Mouse (Mus musculus) hindbrain, embryonic 12.5 days (tissue): ENCODE results near the gene Hnrnpul1. TPM values are rescaled to one million over a fixed set of nuclear protein-coding genes. Genes with fewer than 3 reads are reported as not detected.
A peak's percentile ranks its signal among the peaks of the same experiment; 100 is the strongest.

Experiments
- ATAC-seq: fragments of 200-750 bp; cut with Nextera tagmentation; 2 replicates; pipeline ENCODE4 v1.8.0; 2017; ENCODE audit warnings: moderate TSS enrichment; ENCODE audit not compliant: low FRiP score
- H3K27ac ChIP-seq: fragments of 300-500 bp; sonication (generic); 2 replicates; pipeline ENCODE4 v1.5.1; 2016; ENCODE audit warnings: mild to moderate bottlenecking
- H3K27me3 ChIP-seq: fragments of 300-500 bp; sonication (generic); 2 replicates; pipeline ENCODE4 v1.6.1; 2016; ENCODE audit warnings: mild to moderate bottlenecking
- H3K36me3 ChIP-seq: fragments of 300-500 bp; sonication (generic); 2 replicates; pipeline ENCODE4 v1.6.1; 2016; ENCODE audit warnings: mild to moderate bottlenecking
- H3K4me1 ChIP-seq: fragments of 300-500 bp; sonication (generic); 2 replicates; pipeline ENCODE4 v1.6.1; 2016
- H3K4me2 ChIP-seq: fragments of 300-500 bp; sonication (generic); replicated peaks from 2 replicates; pipeline ENCODE4 v1.6.1; 2016; ENCODE audit warnings: mild to moderate bottlenecking
- H3K4me3 ChIP-seq: fragments of 300-500 bp; sonication (generic); 2 replicates; pipeline ENCODE4 v1.5.1; 2016; ENCODE audit warnings: mild to moderate bottlenecking
- H3K9ac ChIP-seq: fragments of 300-500 bp; sonication (generic); 2 replicates; pipeline ENCODE4 v1.6.1; 2016; ENCODE audit warnings: mild to moderate bottlenecking, moderate library complexity
- H3K9me3 ChIP-seq: fragments of 300-500 bp; sonication (generic); replicated peaks from 2 replicates; pipeline ENCODE4 v1.6.1; 2016; ENCODE audit warnings: mild to moderate bottlenecking
- WGBS: fragments of 180-500 bp; shearing (Covaris S2); methylation state at CpG from one replicate; pipeline ENCODE4 v1.1.7; 2016; 5-methylcytosine and 5-hydroxymethylcytosine counted together
- polyA plus RNA-seq: library from polyadenylated mRNA; unstranded; fragments of >200 nt; fragmentation: Nextera tagmentation; extraction: Ambion mirVana; gene quantifications from 2 replicates; pipeline ENCODE4 v1.2.1, GENCODE M21; 2016

Gene Hnrnpul1
- polyA plus RNA-seq, 1 experiment from 2014 or later, result 68.6 TPM

DNA sequence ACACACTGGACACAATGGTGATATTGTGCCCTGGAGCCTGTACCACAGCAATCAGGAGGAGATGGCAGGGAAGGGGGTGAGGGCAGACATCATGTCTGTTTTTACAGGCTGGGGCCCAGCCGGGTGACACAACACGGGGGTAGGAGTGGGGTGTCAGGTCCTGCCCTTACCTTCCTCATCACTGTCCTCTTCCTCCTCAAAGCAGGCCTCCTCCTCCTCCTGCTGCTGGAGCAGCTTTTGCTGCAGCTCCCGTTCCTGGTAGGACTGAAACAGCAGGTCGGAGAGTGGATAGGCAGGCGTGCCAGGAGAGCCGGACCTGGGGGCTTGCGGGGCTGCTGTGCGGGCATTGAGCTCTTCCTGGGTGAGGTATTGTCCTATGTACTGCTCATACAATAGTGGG, 40.0 kb downstream of the Hnrnpul1 start:
- peaks cover 46% of the 10 kb centered on the region for H3K4me1 ChIP-seq
- no peak overlapping the region for H3K4me3 ChIP-seq
- H3K9ac ChIP-seq, result no peak overlapping the region
- H3K27ac ChIP-seq, result no peak overlapping the region
- H3K36me3 ChIP-seq, result peaks cover 42% of the 10 kb centered on the region
- ATAC-seq, result no peak
- 90% methylated on average over 8 of the region's 8 CpGs for whole genome bisulfite sequencing
- H3K4me2 ChIP-seq, result no peak overlapping the region
- H3K27me3 ChIP-seq, result no peaks in the 10 kb centered on the region
- H3K9me3 ChIP-seq, result no peaks in the 10 kb centered on the region

DNA sequence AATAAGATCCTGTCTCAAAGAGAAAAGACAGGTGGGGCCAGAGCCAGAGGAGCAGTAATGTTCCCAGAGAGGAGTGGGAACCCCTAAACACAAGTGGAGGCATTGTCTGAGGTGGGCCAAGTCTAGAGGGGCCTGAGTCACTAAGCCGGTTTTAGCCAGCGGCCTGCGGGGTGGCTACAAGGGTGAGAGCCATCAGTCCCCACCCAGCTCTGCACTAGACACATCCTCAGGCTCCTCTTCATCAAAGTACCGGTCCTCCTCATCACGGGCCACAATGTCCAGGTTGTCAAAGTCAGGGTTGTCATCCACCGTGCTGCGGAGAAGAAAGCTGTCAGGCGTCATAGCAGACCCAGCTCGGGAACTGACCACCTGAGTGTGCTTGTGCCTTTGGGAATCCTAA, 41.8 kb downstream of the Hnrnpul1 start:
- no peaks in the 10 kb centered on the region for H3K27me3 ChIP-seq
- no peak overlapping the region for H3K4me2 ChIP-seq
- H3K9me3 ChIP-seq, result no peaks in the 10 kb centered on the region
- no peak overlapping the region for H3K27ac ChIP-seq
- no peak overlapping the region for H3K4me3 ChIP-seq
- no peak overlapping the region for H3K9ac ChIP-seq
- ATAC-seq, result no peak
- H3K4me1 ChIP-seq, result peaks cover 38% of the 10 kb centered on the region
- peaks cover 42% of the 10 kb centered on the region for H3K36me3 ChIP-seq
- WGBS, result 93% methylated on average over 9 of the region's 9 CpGs

DNA sequence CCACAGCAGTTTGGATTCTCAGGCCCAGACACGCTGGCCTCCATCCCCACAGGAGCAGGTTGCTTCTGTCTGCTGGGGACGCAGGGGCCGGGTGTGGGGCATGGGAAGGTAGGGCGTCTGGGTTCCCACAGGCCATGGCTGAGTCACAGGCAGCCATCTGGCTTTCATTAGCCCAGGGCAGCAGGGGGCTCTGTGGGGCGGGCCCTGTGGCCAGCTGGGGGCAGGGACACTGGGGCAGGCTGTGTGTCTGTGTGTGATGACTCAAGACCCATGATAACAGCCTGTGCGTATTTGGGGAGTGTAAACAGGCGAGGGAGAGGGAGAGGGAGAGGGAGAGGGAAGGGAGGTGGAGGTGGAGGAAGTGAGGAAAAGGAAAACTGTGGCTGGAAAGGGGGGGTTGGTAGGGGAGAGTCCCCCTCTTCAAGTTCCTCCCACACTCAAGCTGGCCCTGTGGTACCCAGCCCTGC, 42.8 kb downstream of the Hnrnpul1 start:
- peak; percentile 19 for ATAC-seq
- H3K9ac ChIP-seq, result peak overlapping the region; percentile 33; the same call in 1 of the 2 replicates

DNA sequence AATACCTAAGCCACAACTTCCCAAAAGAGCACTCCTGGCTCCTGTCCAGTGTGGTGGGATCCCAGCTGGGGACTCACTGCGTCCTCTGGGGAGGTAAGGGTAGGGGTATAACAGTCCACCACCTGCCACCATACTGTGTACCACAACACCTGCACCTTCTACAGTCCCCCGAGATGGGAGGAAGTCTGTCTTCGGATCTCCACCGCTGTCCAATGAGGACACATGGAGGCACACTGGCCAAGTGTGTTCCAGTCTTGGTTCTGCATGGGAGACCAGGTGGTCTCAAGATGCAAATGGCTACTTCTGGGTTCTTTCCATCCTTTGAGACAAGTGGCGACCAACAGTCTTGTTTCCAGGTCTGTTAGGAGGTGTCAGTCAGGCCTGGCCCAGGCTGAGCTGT, 43.4 kb downstream of the Hnrnpul1 start:
- H3K9me3 ChIP-seq, result no peaks in the 10 kb centered on the region
- no peak overlapping the region for H3K9ac ChIP-seq
- H3K4me1 ChIP-seq, result peaks cover 36% of the 10 kb centered on the region
- no peak overlapping the region for H3K4me2 ChIP-seq
- ATAC-seq, result 0 out of 2 replicates have a peak, but pooled peaks have one; percentile 31
- H3K4me3 ChIP-seq, result no peak overlapping the region
- peaks cover 41% of the 10 kb centered on the region for H3K36me3 ChIP-seq
- H3K27me3 ChIP-seq, result no peaks in the 10 kb centered on the region
- 66% methylated on average over 5 of the region's 5 CpGs for WGBS
- no peak overlapping the region for H3K27ac ChIP-seq

More for the DNA sequence above, 42.8 kb downstream of the Hnrnpul1 start:
- H3K27ac ChIP-seq, result peak overlapping the region; percentile 40; the same call in 1 of the 2 replicates
- peaks cover 42% of the 10 kb centered on the region for H3K36me3 ChIP-seq
- no peaks in the 10 kb centered on the region for H3K27me3 ChIP-seq
- H3K9me3 ChIP-seq, result no peaks in the 10 kb centered on the region
- H3K4me3 ChIP-seq, result no peak overlapping the region
- H3K4me1 ChIP-seq, result peaks cover 36% of the 10 kb centered on the region
- H3K4me2 ChIP-seq, result no peak overlapping the region
- WGBS, result 21% methylated on average over 7 of the region's 7 CpGs

DNA sequence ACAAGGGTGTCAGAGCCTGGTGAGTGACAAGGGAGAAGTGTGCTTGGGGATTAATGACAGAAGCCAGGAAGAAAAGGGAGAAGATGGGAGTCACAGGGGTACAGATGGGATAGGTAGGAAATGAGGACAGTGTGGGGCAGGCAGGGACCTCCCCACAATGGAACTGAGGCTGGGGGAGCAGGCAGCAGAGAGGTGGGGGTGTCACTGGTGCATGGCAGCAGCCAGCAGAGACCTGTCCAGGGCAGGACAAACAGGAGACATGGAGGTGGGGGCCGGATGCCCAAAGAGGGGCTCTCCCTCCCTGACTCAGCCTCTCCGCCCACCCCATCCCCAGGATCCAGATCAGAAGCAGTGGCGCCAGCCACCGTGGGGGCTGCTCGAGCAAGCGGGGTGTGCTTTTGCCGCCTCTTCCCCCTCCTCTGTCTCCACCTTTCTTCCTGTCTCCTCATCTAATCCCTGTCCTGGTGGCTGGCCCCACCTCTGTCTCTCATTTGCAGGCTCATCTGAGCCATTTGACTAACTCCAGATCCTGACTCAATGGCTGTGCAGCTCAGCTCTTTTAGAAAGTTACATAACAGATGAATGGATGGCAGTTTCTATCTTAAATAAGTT, 43.9 kb downstream of the Hnrnpul1 start:
- Histone ChIP-seq H3K4me2 (peak overlapping the region; percentile 24), H3K9me3 (no peaks in the 10 kb centered on the region), H3K4me1 (peaks cover 36% of the 10 kb centered on the region), H3K4me3 (no peak overlapping the region), H3K36me3 (peaks cover 36% of the 10 kb centered on the region), H3K27me3 (no peaks in the 10 kb centered on the region), H3K27ac (no peak overlapping the region), H3K9ac (peak overlapping the region; percentile 49)
- ATAC-seq, result peak; percentile 23; the same call in 1 of the 2 replicates
- WGBS, result 10% methylated on average over 7 of the region's 7 CpGs

DNA sequence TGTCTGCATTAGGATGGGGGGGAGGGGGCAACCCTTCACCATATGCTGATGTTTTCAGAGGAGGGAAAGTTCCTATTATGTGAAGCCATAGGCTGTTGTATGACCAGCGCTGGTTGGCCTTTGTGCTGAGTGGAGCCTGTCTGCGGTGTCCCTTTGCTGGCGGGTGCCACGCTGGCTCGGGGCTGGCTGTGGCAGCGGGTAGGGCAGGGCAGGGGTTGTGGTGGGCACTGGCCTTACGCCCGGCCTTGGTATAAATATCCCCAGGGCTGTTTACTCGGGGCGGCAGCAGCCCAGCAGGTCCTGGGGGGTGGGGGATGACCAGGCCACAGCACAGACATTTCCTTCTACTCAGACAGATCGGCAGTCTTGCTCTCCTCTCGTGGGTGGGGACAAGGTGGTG, 44.6 kb downstream of the Hnrnpul1 start:
- 24% methylated on average over 12 of the region's 12 CpGs for WGBS
- Histone ChIP-seq H3K4me3 (no peak overlapping the region), H3K4me1 (peaks cover 37% of the 10 kb centered on the region), H3K9me3 (no peaks in the 10 kb centered on the region), H3K9ac (peak overlapping the region; percentile 49; the same call in 1 of the 2 replicates), H3K27me3 (0 out of 2 replicates have a peak, but pooled peaks cover 4% of the 10 kb centered on the region), H3K27ac (no peak overlapping the region), H3K4me2 (peak overlapping the region; percentile 24), H3K36me3 (peaks cover 29% of the 10 kb centered on the region)
- no peak for ATAC-seq

DNA sequence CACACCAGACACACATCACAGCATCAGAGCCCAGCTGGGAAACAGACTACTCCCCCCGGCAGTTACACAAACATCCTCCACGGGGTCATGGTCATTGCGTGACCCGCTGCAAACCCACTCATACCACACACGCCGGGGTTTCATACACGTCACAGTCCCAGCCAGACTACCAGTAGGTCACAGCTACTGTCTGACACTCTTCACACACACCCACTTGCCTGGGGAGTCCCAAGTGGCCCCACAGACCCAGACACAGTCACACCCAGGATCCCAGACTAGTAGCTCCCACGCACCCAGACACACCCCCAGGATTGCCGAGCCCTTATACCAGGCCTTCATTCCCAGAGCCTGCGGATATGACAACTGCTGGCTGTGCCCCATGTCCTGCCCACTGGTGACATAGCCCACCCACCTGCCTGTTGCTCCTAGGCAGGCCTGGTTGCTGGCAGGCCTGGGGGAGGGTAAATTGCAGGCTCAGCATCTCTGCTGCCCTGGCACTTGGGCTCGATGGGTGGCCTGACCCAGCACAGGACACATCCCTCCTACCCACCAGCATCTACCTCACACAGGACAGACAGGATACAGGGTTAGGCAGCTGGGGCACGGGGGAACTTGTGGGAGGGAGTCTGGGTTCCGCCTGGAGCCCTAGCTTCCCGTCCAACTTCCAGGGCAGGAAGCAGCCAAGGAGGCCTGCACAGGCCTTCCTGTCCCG, 46.8 kb downstream of the Hnrnpul1 start:
- H3K9ac ChIP-seq, result 0 out of 2 replicates have a peak overlapping the region, but pooled peaks have one; percentile 18
- no peak overlapping the region for H3K4me2 ChIP-seq
- WGBS, result 55% methylated on average over 15 of the region's 15 CpGs
- H3K27ac ChIP-seq, result no peak overlapping the region
- H3K9me3 ChIP-seq, result no peaks in the 10 kb centered on the region
- H3K4me3 ChIP-seq, result no peak overlapping the region
- peaks cover 16% of the 10 kb centered on the region for H3K27me3 ChIP-seq
- no peak for ATAC-seq
- H3K36me3 ChIP-seq, result peaks cover 7% of the 10 kb centered on the region
- peaks cover 47% of the 10 kb centered on the region for H3K4me1 ChIP-seq

DNA sequence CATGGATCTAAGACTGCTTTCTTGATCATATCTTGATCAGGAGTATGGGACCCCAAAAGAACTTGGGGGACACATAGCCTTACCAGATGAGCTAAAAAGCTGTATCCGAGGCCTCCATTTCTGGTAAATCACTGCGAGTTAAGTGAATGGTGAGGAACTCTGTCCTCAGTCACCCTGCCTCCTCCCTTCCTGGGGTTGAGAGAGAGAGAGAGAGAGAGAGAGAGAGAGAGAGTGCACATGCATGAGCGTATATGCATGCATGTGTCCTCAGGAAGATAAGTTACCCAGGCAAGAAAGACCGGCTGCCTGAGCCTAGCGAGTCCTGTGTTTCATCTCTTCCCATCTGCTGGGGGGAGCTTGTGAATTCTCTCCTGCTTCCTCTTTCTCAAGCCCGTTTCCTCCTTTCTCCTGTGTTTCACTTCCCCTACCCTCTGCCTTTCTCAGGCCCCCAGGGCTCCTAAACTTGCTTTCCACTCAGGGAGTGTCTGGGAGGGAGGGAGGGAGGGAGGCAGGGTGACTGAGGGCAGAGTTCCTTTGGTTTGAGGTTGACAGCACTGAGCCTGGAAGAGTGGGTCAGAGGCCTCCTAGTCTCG, 47.9 kb downstream of the Hnrnpul1 start:
- no peak for ATAC-seq
- Histone ChIP-seq H3K9ac (0 out of 2 replicates have a peak overlapping the region, but pooled peaks have one; percentile 13), H3K36me3 (no peaks in the 10 kb centered on the region), H3K4me1 (peaks cover 36% of the 10 kb centered on the region), H3K27ac (no peak overlapping the region), H3K9me3 (no peaks in the 10 kb centered on the region), H3K4me2 (no peak overlapping the region), H3K27me3 (peaks cover 16% of the 10 kb centered on the region), H3K4me3 (no peak overlapping the region)
- 57% methylated on average over 7 of the region's 7 CpGs for WGBS

DNA sequence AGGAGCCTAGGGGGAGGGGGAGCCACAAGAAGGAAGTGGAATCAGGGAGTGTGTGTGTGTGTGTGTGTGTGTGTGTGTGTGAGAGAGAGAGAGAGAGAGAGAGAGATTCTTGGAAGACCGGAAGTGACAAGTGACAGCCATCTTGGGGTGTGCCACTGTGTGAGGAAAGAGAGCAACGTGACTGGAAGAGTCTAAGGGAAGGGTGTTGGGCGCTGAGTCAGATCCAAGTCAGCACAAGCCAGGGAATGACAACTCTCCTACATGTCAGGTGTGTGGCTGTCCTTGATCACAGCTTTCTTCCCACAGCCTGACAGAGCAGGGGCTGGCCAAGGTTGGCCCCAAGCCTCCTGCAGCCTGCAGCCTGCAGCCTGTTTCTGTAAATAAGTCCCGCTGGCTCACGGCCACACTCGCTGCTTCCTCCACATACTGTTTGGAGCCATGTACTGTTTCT, 48.7 kb downstream of the Hnrnpul1 start:
- H3K4me3 ChIP-seq, result no peak overlapping the region
- H3K4me1 ChIP-seq, result peaks cover 28% of the 10 kb centered on the region
- H3K4me2 ChIP-seq, result no peak overlapping the region
- H3K27ac ChIP-seq, result no peak overlapping the region
- H3K9me3 ChIP-seq, result peaks cover 2% of the 10 kb centered on the region; the same call in 1 of the 2 replicates
- no peaks in the 10 kb centered on the region for H3K36me3 ChIP-seq
- 61% methylated on average over 6 of the region's 6 CpGs for WGBS
- no peak for ATAC-seq
- H3K9ac ChIP-seq, result no peak overlapping the region
- H3K27me3 ChIP-seq, result peaks cover 16% of the 10 kb centered on the region

DNA sequence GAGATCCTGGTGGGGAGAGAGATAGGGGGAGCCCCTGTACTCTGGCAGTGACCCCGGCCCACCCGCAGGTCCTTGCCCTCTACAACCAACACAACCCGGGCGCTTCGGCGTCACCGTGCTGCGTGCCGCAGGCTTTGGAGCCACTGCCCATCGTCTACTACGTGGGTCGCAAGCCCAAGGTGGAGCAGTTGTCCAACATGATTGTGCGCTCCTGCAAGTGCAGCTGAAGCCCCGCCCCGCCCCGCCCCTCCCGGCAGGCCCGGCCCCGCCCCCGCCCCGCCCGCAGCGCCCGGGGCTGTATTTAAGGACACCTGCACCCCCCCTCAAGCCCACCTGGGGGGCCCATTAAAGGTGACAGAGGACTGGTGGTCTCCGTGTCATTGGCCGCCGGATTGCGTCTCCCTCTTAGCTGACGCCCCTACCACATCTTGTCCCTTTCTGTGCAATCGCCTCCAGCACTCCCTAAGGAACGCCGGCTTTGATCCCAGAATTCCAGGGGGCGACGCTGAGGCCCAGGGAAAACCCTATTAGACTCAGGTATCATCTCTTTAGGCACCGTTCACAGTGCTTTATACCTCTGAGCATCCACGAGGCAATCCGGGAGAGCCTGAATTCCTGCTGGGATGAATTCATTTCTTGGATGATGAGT, 49.7 kb downstream of the Hnrnpul1 start:
- Histone ChIP-seq H3K9ac (peak overlapping the region; percentile 61), H3K36me3 (no peaks in the 10 kb centered on the region), H3K4me2 (peak overlapping the region; percentile 75), H3K27ac (no peak overlapping the region), H3K4me1 (peaks cover 18% of the 10 kb centered on the region), H3K4me3 (peak overlapping the region; percentile 38), H3K9me3 (peaks cover 6% of the 10 kb centered on the region; the same call in 1 of the 2 replicates), H3K27me3 (peaks cover 16% of the 10 kb centered on the region)
- ATAC-seq, result peak; percentile 38; the same call in 1 of the 2 replicates
- WGBS, result 3% methylated on average over 30 of the region's 37 CpGs

DNA sequence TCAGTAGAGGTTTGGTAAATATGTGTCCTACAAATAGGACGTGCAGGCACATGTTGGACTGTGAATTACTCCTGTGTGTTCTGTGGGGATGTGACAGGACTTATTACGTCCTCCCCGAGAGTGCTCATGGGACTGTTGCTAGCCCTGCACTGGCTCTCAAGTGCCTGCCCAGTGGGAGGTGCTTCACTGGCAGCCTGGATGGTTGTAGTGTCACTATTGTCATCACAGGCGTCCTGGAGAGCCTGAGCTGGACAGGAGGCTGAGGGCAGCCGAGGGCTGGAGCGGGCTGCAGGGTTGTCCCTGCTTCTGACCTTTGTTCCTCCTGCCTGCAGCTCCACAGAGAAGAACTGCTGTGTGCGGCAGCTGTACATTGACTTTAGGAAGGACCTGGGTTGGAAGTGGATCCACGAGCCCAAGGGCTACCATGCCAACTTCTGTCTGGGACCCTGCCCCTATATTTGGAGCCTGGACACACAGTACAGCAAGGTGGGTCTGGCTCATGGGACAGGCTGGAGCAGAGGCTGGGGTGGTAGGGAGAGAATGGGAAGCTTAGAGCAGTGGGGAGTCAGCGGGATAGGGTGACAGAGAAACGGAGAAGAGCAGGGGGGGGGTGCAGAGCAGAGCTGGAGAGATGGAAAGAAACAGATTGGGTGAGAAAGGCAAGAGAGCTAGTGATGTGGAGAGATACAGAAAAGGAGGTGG, 50.6 kb downstream of the Hnrnpul1 start:
- Histone ChIP-seq H3K27me3 (peaks cover 16% of the 10 kb centered on the region), H3K36me3 (no peaks in the 10 kb centered on the region), H3K4me1 (peaks cover 15% of the 10 kb centered on the region; the same call in 1 of the 2 replicates), H3K9ac (no peak overlapping the region; the same call in 1 of the 2 replicates), H3K4me2 (peak overlapping the region; percentile 75), H3K9me3 (peaks cover 6% of the 10 kb centered on the region; the same call in 1 of the 2 replicates), H3K4me3 (peak overlapping the region; percentile 38; the same call in 1 of the 2 replicates), H3K27ac (no peak overlapping the region)
- no peak for ATAC-seq
- WGBS, result 16% methylated on average over 10 of the region's 10 CpGs
